ENCODE assay signal across 8 mouse cellular contexts in the genomic region with DNA sequence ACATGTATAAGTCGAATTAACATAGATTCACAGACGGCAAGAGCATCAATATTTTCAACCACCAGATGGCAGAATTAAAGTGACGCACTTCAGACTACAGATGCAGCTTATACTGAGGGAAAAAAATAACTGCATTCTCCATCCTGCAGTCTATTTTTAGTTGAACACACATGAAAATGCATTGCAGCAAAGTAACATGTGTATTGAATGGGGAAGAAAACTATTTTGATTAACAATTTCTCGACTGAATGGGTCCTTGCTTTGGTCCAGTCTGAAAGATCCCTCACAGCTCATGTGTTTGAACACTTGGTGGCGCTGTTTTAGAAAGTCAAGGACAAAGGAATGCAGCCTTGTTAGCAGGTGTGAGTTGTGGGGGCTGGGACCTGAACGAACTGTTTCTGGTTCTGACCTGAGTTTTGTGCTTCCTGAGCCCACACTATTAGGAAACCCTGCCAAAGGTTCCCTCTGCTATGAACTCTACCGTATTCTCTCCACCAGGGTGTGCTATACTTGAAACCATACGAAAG.
DNase-seq lines count a peak whose midpoint lies in the region; ATAC-seq and TF ChIP-seq lines count a peak whose summit lies in the region.

No protein-coding gene starts in this region.

- ATAC-seq in forebrain, embryonic 11.5 days (replicated peaks; ENCODE audit: low FRiP score), result peak; percentile 79
- peak; percentile 95 for ATAC-seq in forebrain, postnatal 0 days
- ATAC-seq in intestine, embryonic 14.5 days (replicated peaks; ENCODE audit: low FRiP score, low TSS enrichment, low read depth), result peak; percentile 70
- ATAC-seq in midbrain, embryonic 13.5 days, result peak; percentile 89

- H3K4me2 ChIP-seq in forebrain, embryonic 11.5 days (ENCODE audit: low read depth, low read length, severe bottlenecking), result no peak overlapping the region
- peak overlapping the region; percentile 21; the same call in 1 of the 2 replicates for H3K4me2 ChIP-seq in forebrain, postnatal 0 days (ENCODE audit: low read depth)
- H3K4me2 ChIP-seq in intestine, embryonic 14.5 days (ENCODE audit: low read length), result peak overlapping the region; percentile 32; the same call in 1 of the 2 replicates
- H3K4me2 ChIP-seq in midbrain, embryonic 13.5 days (replicated peaks), result no peak overlapping the region

- peak; percentile 68 for TF ChIP-seq CTCF in forebrain, postnatal 0 days (IDR thresholded peaks at IDR 0.05; ENCODE audit: low read depth)
- TF ChIP-seq CTCF in testis, adult 2 months (IDR thresholded peaks at IDR 0.05; ENCODE audit: control insufficient read depth, insufficient read depth, insufficient replicate concordance, low read depth, low read length), result peak; percentile 51

- no peak overlapping the region for H3K9ac ChIP-seq in forebrain, embryonic 11.5 days (ENCODE audit: low read length)
- H3K9ac ChIP-seq in forebrain, postnatal 0 days, result no peak overlapping the region
- H3K9ac ChIP-seq in intestine, embryonic 14.5 days (ENCODE audit: low read length), result no peak overlapping the region
- no peak overlapping the region for H3K9ac ChIP-seq in midbrain, embryonic 13.5 days (replicated peaks)

- H3K27me3 ChIP-seq in forebrain, embryonic 11.5 days (ENCODE audit: control insufficient read depth, insufficient read depth, low read length), result no peaks in the 10 kb centered on the region
- H3K27me3 ChIP-seq in forebrain, embryonic 10.5 days (ENCODE audit: poor library complexity, severe bottlenecking), result no peaks in the 10 kb centered on the region
- no peaks in the 10 kb centered on the region for H3K27me3 ChIP-seq in forebrain, postnatal 0 days (ENCODE audit: insufficient read depth, low read length)
- H3K27me3 ChIP-seq in intestine, embryonic 14.5 days (replicated peaks; ENCODE audit: control insufficient read depth, insufficient read depth, low read length), result no peaks in the 10 kb centered on the region
- H3K27me3 ChIP-seq in midbrain, embryonic 13.5 days, result no peaks in the 10 kb centered on the region
- no peaks in the 10 kb centered on the region for H3K27me3 ChIP-seq in testis, adult 2 months (ENCODE audit: control insufficient read depth, insufficient read depth, low read length)

- no peak for TF ChIP-seq POLR2A in testis, adult 2 months (IDR thresholded peaks at IDR 0.05; ENCODE audit: control insufficient read depth, low read depth, low read length)

- no peak overlapping the region for H3K4me3 ChIP-seq in forebrain, embryonic 11.5 days (ENCODE audit: low read depth, low read length)
- H3K4me3 ChIP-seq in forebrain, embryonic 10.5 days, result no peak overlapping the region
- no peak overlapping the region for H3K4me3 ChIP-seq in forebrain, postnatal 0 days (ENCODE audit: low read depth, low read length)
- no peak overlapping the region for H3K4me3 ChIP-seq in intestine, embryonic 14.5 days (ENCODE audit: low read depth, low read length)
- no peak overlapping the region for H3K4me3 ChIP-seq in midbrain, embryonic 13.5 days (replicated peaks)
- H3K4me3 ChIP-seq in testis, adult 2 months (ENCODE audit: control insufficient read depth, low read depth, low read length), result no peak overlapping the region

- DNase-seq in forebrain, embryonic 11.5 days (ENCODE audit: low spot score), result no peak
- no peak for DNase-seq in forebrain, embryonic 10.5 days (ENCODE audit: extremely low spot score, low spot score)
- peak; percentile 43 for DNase-seq in cerebellum, adult 11 months
- DNase-seq in forebrain, postnatal 0 days, result peak; percentile 87
- DNase-seq in intestine, embryonic 14.5 days (ENCODE audit: low spot score), result peak; percentile 64
- peak; percentile 5 to 23 for DNase-seq in left cerebral cortex, adult 8-10 months (ENCODE audit: low spot score in 2 of 2)

- 44% methylated on average over 8 of the region's 8 CpGs for WGBS in forebrain, embryonic 11.5 days
- 45% methylated on average over 8 of the region's 8 CpGs for WGBS in forebrain, embryonic 10.5 days
- 28% methylated on average over 8 of the region's 8 CpGs for WGBS in forebrain, postnatal 0 days
- WGBS in intestine, embryonic 14.5 days, result 35% methylated on average over 8 of the region's 8 CpGs
- 42% methylated on average over 8 of the region's 8 CpGs for WGBS in midbrain, embryonic 13.5 days

- H3K27ac ChIP-seq in forebrain, embryonic 11.5 days (ENCODE audit: low read depth, low read length), result no peak overlapping the region
- H3K27ac ChIP-seq in forebrain, embryonic 10.5 days, result no peak overlapping the region
- H3K27ac ChIP-seq in forebrain, postnatal 0 days (ENCODE audit: low read depth, low read length), result no peak overlapping the region
- no peak overlapping the region for H3K27ac ChIP-seq in intestine, embryonic 14.5 days (ENCODE audit: low read depth)
- H3K27ac ChIP-seq in midbrain, embryonic 13.5 days, result no peak overlapping the region
- no peak overlapping the region for H3K27ac ChIP-seq in testis, adult 2 months (ENCODE audit: control insufficient read depth, insufficient read depth, low read depth, low read length)

- H3K36me3 ChIP-seq in forebrain, embryonic 11.5 days (ENCODE audit: control insufficient read depth, insufficient read depth, low read length), result no peaks in the 10 kb centered on the region
- H3K36me3 ChIP-seq in forebrain, embryonic 10.5 days (replicated peaks), result no peaks in the 10 kb centered on the region
- H3K36me3 ChIP-seq in forebrain, postnatal 0 days (ENCODE audit: insufficient read depth), result no peaks in the 10 kb centered on the region
- H3K36me3 ChIP-seq in intestine, embryonic 14.5 days (ENCODE audit: control insufficient read depth, insufficient read depth, low read length), result no peaks in the 10 kb centered on the region
- no peaks in the 10 kb centered on the region for H3K36me3 ChIP-seq in midbrain, embryonic 13.5 days
- H3K36me3 ChIP-seq in testis, adult 2 months (ENCODE audit: control insufficient read depth, insufficient read depth, low read length), result no peaks in the 10 kb centered on the region

- H3K4me1 ChIP-seq in forebrain, embryonic 11.5 days (replicated peaks; ENCODE audit: control insufficient read depth, insufficient read depth, low read length), result no peaks in the 10 kb centered on the region
- H3K4me1 ChIP-seq in forebrain, embryonic 10.5 days, result peaks cover 7% of the 10 kb centered on the region
- H3K4me1 ChIP-seq in forebrain, postnatal 0 days (ENCODE audit: insufficient read depth), result no peaks in the 10 kb centered on the region
- peaks cover 4% of the 10 kb centered on the region; the same call in 1 of the 2 replicates for H3K4me1 ChIP-seq in intestine, embryonic 14.5 days (replicated peaks; ENCODE audit: control insufficient read depth, insufficient read depth, low read length)
- H3K4me1 ChIP-seq in midbrain, embryonic 13.5 days (replicated peaks), result no peaks in the 10 kb centered on the region
- no peaks in the 10 kb centered on the region for H3K4me1 ChIP-seq in testis, adult 2 months (ENCODE audit: control insufficient read depth, insufficient read depth, low read length)

- H3K9me3 ChIP-seq in forebrain, embryonic 11.5 days (ENCODE audit: control insufficient read depth, low read length), result no peaks in the 10 kb centered on the region
- H3K9me3 ChIP-seq in forebrain, embryonic 10.5 days, result no peaks in the 10 kb centered on the region
- no peaks in the 10 kb centered on the region for H3K9me3 ChIP-seq in forebrain, postnatal 0 days (ENCODE audit: low read length)
- no peaks in the 10 kb centered on the region for H3K9me3 ChIP-seq in intestine, embryonic 14.5 days (ENCODE audit: control insufficient read depth, low read length)
- no peaks in the 10 kb centered on the region for H3K9me3 ChIP-seq in midbrain, embryonic 13.5 days

Comparison
In these comparisons a context has a peak if more than half of its experiments do, and no peak if none do; other contexts are left out.
1. DNase-seq: peak in cerebellum, adult 11 months (single experiment), forebrain, postnatal 0 days (single experiment), intestine, embryonic 14.5 days (single experiment) and left cerebral cortex, adult 8-10 months (2 of 2); none in forebrain, embryonic 11.5 days (single experiment) and forebrain, embryonic 10.5 days (single experiment).
2. H3K4me2 ChIP-seq: peak in forebrain, postnatal 0 days (single experiment) and intestine, embryonic 14.5 days (single experiment); none in forebrain, embryonic 11.5 days (single experiment) and midbrain, embryonic 13.5 days (single experiment).
3. Peak in every context shown above with its lines, with median percentiles within 50 percentile points of each other: ATAC-seq.